Mouse (Mus musculus) thymus, adult 2 months (tissue): ENCODE measurements around the gene Fbxl16.

Experiments
- CTCF ChIP-seq: fragments of 200-500 bp; IDR thresholded peaks from 2 replicates; pipeline ENCODE4 v1.5.1; 2012; ENCODE audit warnings: mild to moderate bottlenecking, control low read depth, low read length, moderate library complexity, borderline replicate concordance; ENCODE audit not compliant: control insufficient read depth, poor library complexity, insufficient read depth; ENCODE audit errors: extremely low read depth
- POLR2A ChIP-seq: fragments of 200-500 bp; IDR thresholded peaks from 2 replicates; pipeline ENCODE4 v1.6.1; 2012; ENCODE audit warnings: mild to moderate bottlenecking, low read length, control low read depth, moderate library complexity; ENCODE audit not compliant: control insufficient read depth, poor library complexity, insufficient read depth; ENCODE audit errors: extremely low read depth

DNA sequence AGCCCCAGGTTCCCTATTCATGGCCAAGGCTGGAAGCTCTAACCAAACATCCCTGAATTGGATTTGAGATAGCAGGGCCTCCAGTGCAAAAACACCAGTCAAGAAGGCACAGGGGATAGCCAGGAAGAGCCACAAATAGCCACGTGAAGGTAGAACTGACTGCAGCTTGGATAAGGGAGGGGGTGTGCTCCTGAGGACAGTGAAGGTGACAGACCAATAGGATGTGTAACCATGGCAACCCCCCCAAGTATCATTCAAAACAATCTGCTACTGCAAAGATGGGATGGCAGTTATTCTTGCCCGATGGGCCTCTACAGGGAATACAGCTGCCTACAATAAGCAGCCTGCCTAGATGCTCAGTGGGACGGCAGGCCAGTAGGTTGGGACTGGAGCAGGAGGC lies 28.6 kb downstream of the Fbxl16 start:
- TF ChIP-seq CTCF (no peak), POLR2A (no peak)
